In genomic region chr4:107590805-107591534, GRCm38 (mm10) we compare ENCODE assay signal across 12 mouse cellular contexts.
DNase-seq lines count a peak whose midpoint lies in the region; ATAC-seq and TF ChIP-seq lines count a peak whose summit lies in the region.
"Had no signal": no experiment of that assay in that cellular context is flagged by ENCODE, and none has a peak within 500 bp of the region (broad histone marks: within the 10 kb centered on the region; RNA-seq: fewer than 3 reads in every experiment).

No protein-coding gene starts in this region.

- no peak overlapping the region for H3K9ac ChIP-seq in forebrain, embryonic 15.5 days (replicated peaks)
- H3K9ac ChIP-seq in neural tube, embryonic 14.5 days (replicated peaks; ENCODE audit: low read depth, low read length) = 0 out of 2 replicates have a peak overlapping the region, but pooled peaks have one; percentile 21

- H3K27me3 ChIP-seq in forebrain, embryonic 15.5 days = no peaks in the 10 kb centered on the region
- H3K27me3 ChIP-seq in neural tube, embryonic 14.5 days (ENCODE audit: control insufficient read depth, insufficient read depth, low read length) = no peaks in the 10 kb centered on the region

- H3K4me2 ChIP-seq in forebrain, embryonic 15.5 days (replicated peaks) = no peak overlapping the region
- no peak overlapping the region for H3K4me2 ChIP-seq in neural tube, embryonic 14.5 days (ENCODE audit: low read depth, low read length)

- intact Hi-C loops in left cerebral cortex, postnatal 4 days (cut with DNase I) = no loop called here
- intact Hi-C loops in left cerebral cortex, adult 2 months (cut with DNase I) = no loop called here

- TF ChIP-seq CTCF in left cerebral cortex, adult 2 months (IDR thresholded peaks at IDR 0.05) = no peak

- H3K4me3 ChIP-seq in left cerebral cortex, adult 2 months = no peak overlapping the region
- H3K4me3 ChIP-seq in forebrain, embryonic 15.5 days = no peak overlapping the region
- H3K4me3 ChIP-seq in neural tube, embryonic 14.5 days (ENCODE audit: low read depth, low read length) = no peak overlapping the region
- H3K4me3 ChIP-seq: erythroblast, embryonic 14.5 days had no signal

- no peaks in the 10 kb centered on the region for H3K36me3 ChIP-seq in forebrain, embryonic 15.5 days
- no peaks in the 10 kb centered on the region for H3K36me3 ChIP-seq in neural tube, embryonic 14.5 days (ENCODE audit: control insufficient read depth, insufficient read depth, low read length)

- peak; percentile 53 for DNase-seq in left cerebral cortex, postnatal 4 days
- DNase-seq in left cerebral cortex, adult 2 months (ENCODE audit: extremely low spot score in 1 of 2, low spot score in 2 of 2) = no peak
- peak; percentile 30 for DNase-seq in hindlimb bud, embryonic 11.5 days (ENCODE audit: extremely low spot score, low read depth, low spot score)
- no peak for DNase-seq in ovary, postnatal 14 days (ENCODE audit: low spot score)
- no peak for DNase-seq in c-Kit-positive CD71-positive TER-119-positive erythroid progenitor cells, embryonic 14.5 days (ENCODE audit: low spot score)
- DNase-seq: heart, adult 11 months; kidney, adult 11 months; lung, postnatal 10 days had no signal

- 39% methylated on average over 14 of the region's 14 CpGs for WGBS in forebrain, embryonic 15.5 days
- WGBS in neural tube, embryonic 14.5 days = 14% methylated on average over 14 of the region's 14 CpGs

- H3K4me1 ChIP-seq in forebrain, embryonic 15.5 days = 0 out of 2 replicates have a peak, but pooled peaks cover 6% of the 10 kb centered on the region
- H3K4me1 ChIP-seq in neural tube, embryonic 14.5 days (ENCODE audit: control insufficient read depth, insufficient read depth, low read length) = peaks cover 10% of the 10 kb centered on the region

- no peak overlapping the region for H3K27ac ChIP-seq in left cerebral cortex, adult 2 months
- no peak overlapping the region for H3K27ac ChIP-seq in forebrain, embryonic 15.5 days (replicated peaks)
- H3K27ac ChIP-seq in neural tube, embryonic 14.5 days (ENCODE audit: low read depth, low read length) = peak overlapping the region; percentile 81

- 0 out of 2 replicates have a peak, but pooled peaks have one; percentile 11 for ATAC-seq in forebrain, embryonic 15.5 days (replicated peaks)
- peak; percentile 87 for ATAC-seq in neural tube, embryonic 14.5 days (ENCODE audit: low read depth)
- no peak for ATAC-seq in activated CD4-positive, CD25-positive, alpha-beta regulatory T cell, adult 4 months

- H3K9me3 ChIP-seq in forebrain, embryonic 15.5 days = no peaks in the 10 kb centered on the region
- H3K9me3 ChIP-seq in neural tube, embryonic 14.5 days (ENCODE audit: control insufficient read depth, low read length) = no peaks in the 10 kb centered on the region

Comparison
In these comparisons a context has a peak if more than half of its experiments do, and no peak if none do; other contexts are left out.
1. DNase-seq: peak in left cerebral cortex, postnatal 4 days (single experiment) and hindlimb bud, embryonic 11.5 days (single experiment); none in left cerebral cortex, adult 2 months (0 of 2), ovary, postnatal 14 days (single experiment) and c-Kit-positive CD71-positive TER-119-positive erythroid progenitor cells, embryonic 14.5 days (single experiment).